Mouse (Mus musculus) liver, embryonic 12.5 days (tissue): ENCODE measurements around the gene Nelfe. TPM values are rescaled to one million over a fixed set of nuclear protein-coding genes. Genes with fewer than 3 reads are reported as not detected.

Source experiments
- ATAC-seq: fragments of 200-750 bp; cut with Nextera tagmentation; 2 replicates; pipeline ENCODE4 v1.8.0; 2017; ENCODE audit warnings: moderate number of reproducible peaks, mild to moderate bottlenecking, moderate library complexity
- H3K27ac ChIP-seq: fragments of 300-500 bp; sonication (generic); 2 replicates; pipeline ENCODE4 v1.5.1; 2016; ENCODE audit warnings: mild to moderate bottlenecking
- H3K27me3 ChIP-seq: fragments of 300-500 bp; sonication (generic); replicated peaks from 2 replicates; pipeline ENCODE4 v1.6.1; 2016; ENCODE audit warnings: mild to moderate bottlenecking, moderate library complexity
- H3K36me3 ChIP-seq: fragments of 300-500 bp; sonication (generic); 2 replicates; pipeline ENCODE4 v1.6.1; 2016; ENCODE audit warnings: mild to moderate bottlenecking, moderate library complexity
- H3K4me1 ChIP-seq: fragments of 300-500 bp; sonication (generic); 2 replicates; pipeline ENCODE4 v1.6.1; 2016
- H3K4me2 ChIP-seq: fragments of 300-500 bp; sonication (generic); 2 replicates; pipeline ENCODE4 v1.6.1; 2016; ENCODE audit warnings: mild to moderate bottlenecking, moderate library complexity
- H3K4me3 ChIP-seq: fragments of 300-500 bp; sonication (generic); 2 replicates; pipeline ENCODE4 v1.5.1; 2016; ENCODE audit warnings: mild to moderate bottlenecking, moderate library complexity
- H3K9ac ChIP-seq: fragments of 300-500 bp; sonication (generic); 2 replicates; pipeline ENCODE4 v1.6.1; 2016; ENCODE audit warnings: mild to moderate bottlenecking, moderate library complexity
- H3K9me3 ChIP-seq: fragments of 300-500 bp; sonication (generic); replicated peaks from 2 replicates; pipeline ENCODE4 v1.6.1; 2016; ENCODE audit warnings: mild to moderate bottlenecking, moderate library complexity
- WGBS: fragments of 180-500 bp; shearing (Covaris S2); methylation state at CpG from one replicate; pipeline ENCODE4 v1.1.7; 2016; ENCODE audit not compliant: insufficient replicate concordance; 5-methylcytosine and 5-hydroxymethylcytosine counted together
- polyA plus RNA-seq: library from polyadenylated mRNA; unstranded; fragments of >200 nt; fragmentation: Nextera tagmentation; extraction: Ambion mirVana; gene quantifications from 2 replicates; pipeline ENCODE4 v1.2.1, GENCODE M21; 2016

The Nelfe gene
- polyA plus RNA-seq, 1 experiment from 2014 or later, result 72.0 TPM

GRCm38 (mm10) chr17:34853511-34853910 lies 3.3 kb downstream of the Nelfe start:
- WGBS, result 68% methylated on average over 8 of the region's 8 CpGs
- H3K36me3 ChIP-seq, result peaks cover 60% of the 10 kb centered on the region

GRCm38 (mm10) chr17:34854761-34855160 lies 4.6 kb downstream of the Nelfe start:
- WGBS, result 71% methylated on average over 3 of the region's 3 CpGs
- peaks cover 17% of the 10 kb centered on the region for H3K4me1 ChIP-seq
- H3K9ac ChIP-seq, result no peak overlapping the region
- H3K9me3 ChIP-seq, result no peaks in the 10 kb centered on the region
- ATAC-seq, result no peak
- H3K27ac ChIP-seq, result no peak overlapping the region
- no peak overlapping the region for H3K4me2 ChIP-seq
- H3K4me3 ChIP-seq, result no peak overlapping the region
- H3K36me3 ChIP-seq, result peaks cover 60% of the 10 kb centered on the region
- H3K27me3 ChIP-seq, result no peaks in the 10 kb centered on the region

More at GRCm38 (mm10) chr17:34853511-34853910, 3.3 kb downstream of the Nelfe start:
- H3K4me2 ChIP-seq, result no peak overlapping the region
- H3K27ac ChIP-seq, result peak overlapping the region; percentile 20
- ATAC-seq, result no peak
- H3K9ac ChIP-seq, result no peak overlapping the region
- H3K9me3 ChIP-seq, result no peaks in the 10 kb centered on the region
- H3K4me1 ChIP-seq, result peaks cover 28% of the 10 kb centered on the region
- H3K27me3 ChIP-seq, result no peaks in the 10 kb centered on the region
- H3K4me3 ChIP-seq, result no peak overlapping the region

- H3K27me3 ChIP-seq, result no peaks in the 10 kb centered on the region
- 47% methylated on average over 3 of the region's 3 CpGs for WGBS
- peaks cover 60% of the 10 kb centered on the region for H3K36me3 ChIP-seq
- no peak overlapping the region for H3K27ac ChIP-seq
- no peak overlapping the region for H3K9ac ChIP-seq
- H3K4me2 ChIP-seq, result no peak overlapping the region
- H3K4me1 ChIP-seq, result peaks cover 19% of the 10 kb centered on the region
- no peaks in the 10 kb centered on the region for H3K9me3 ChIP-seq
- H3K4me3 ChIP-seq, result no peak overlapping the region
- no peak for ATAC-seq
These were observed 5.6 kb downstream of the Nelfe start for GRCm38 (mm10) chr17:34855825-34856224.

GRCm38 (mm10) chr17:34858670-34859069 lies 8.5 kb downstream of the Nelfe start:
- 33% methylated on average over 4 of the region's 4 CpGs for WGBS
- no peak overlapping the region for H3K4me2 ChIP-seq
- ATAC-seq, result no peak
- peaks cover 13% of the 10 kb centered on the region; the same call in 1 of the 2 replicates for H3K27me3 ChIP-seq
- peaks cover 4% of the 10 kb centered on the region; the same call in 1 of the 2 replicates for H3K4me1 ChIP-seq
- peaks cover 44% of the 10 kb centered on the region for H3K36me3 ChIP-seq
- H3K4me3 ChIP-seq, result no peak overlapping the region
- H3K9ac ChIP-seq, result no peak overlapping the region
- no peaks in the 10 kb centered on the region for H3K9me3 ChIP-seq
- H3K27ac ChIP-seq, result no peak overlapping the region

- 74% methylated on average over 9 of the region's 9 CpGs for WGBS
These were observed 10.3 kb downstream of the Nelfe start for GRCm38 (mm10) chr17:34860514-34860913.

GRCm38 (mm10) chr17:34861704-34862415 lies 11.7 kb downstream of the Nelfe start:
- Histone ChIP-seq H3K4me3 (peak overlapping the region; percentile 34), H3K9me3 (no peaks in the 10 kb centered on the region), H3K9ac (no peak overlapping the region; the same call in 1 of the 2 replicates), H3K27me3 (peaks cover 19% of the 10 kb centered on the region), H3K4me1 (peaks cover 4% of the 10 kb centered on the region; the same call in 1 of the 2 replicates), H3K36me3 (peaks cover 12% of the 10 kb centered on the region), H3K27ac (peak overlapping the region; percentile 36), H3K4me2 (peak overlapping the region; percentile 45)
- 42% methylated on average over 13 of the region's 13 CpGs for WGBS
- ATAC-seq, result peak; percentile 56

More at GRCm38 (mm10) chr17:34860514-34860913, 10.3 kb downstream of the Nelfe start:
- no peak for ATAC-seq
- Histone ChIP-seq H3K36me3 (peaks cover 25% of the 10 kb centered on the region), H3K9me3 (no peaks in the 10 kb centered on the region), H3K4me1 (peaks cover 4% of the 10 kb centered on the region; the same call in 1 of the 2 replicates), H3K4me3 (no peak overlapping the region), H3K9ac (no peak overlapping the region), H3K4me2 (peak overlapping the region; percentile 45), H3K27me3 (peaks cover 16% of the 10 kb centered on the region; the same call in 1 of the 2 replicates), H3K27ac (no peak overlapping the region)

- Histone ChIP-seq H3K9ac (no peak within 1 kb of the TSS; the same call in 1 of the 2 replicates), H3K9me3 (no peaks in the 10 kb centered on the region), H3K4me3 (peak within 1 kb of the TSS; percentile 34), H3K27ac (peak within 1 kb of the TSS; percentile 36), H3K27me3 (peaks cover 19% of the 10 kb centered on the region), H3K36me3 (peaks cover 5% of the 10 kb centered on the region; the same call in 1 of the 2 replicates), H3K4me2 (peak within 1 kb of the TSS; percentile 45), H3K4me1 (peaks cover 4% of the 10 kb centered on the region; the same call in 1 of the 2 replicates)
- peak; percentile 42; the same call in 1 of the 2 replicates for ATAC-seq
- WGBS, result 44% methylated on average over 8 of the region's 8 CpGs
These were observed 12.4 kb downstream of the Nelfe start, which contains the start of gene Cfb for GRCm38 (mm10) chr17:34862416-34863081. Gene Cfb, minus strand, starts transcription at chr17:34862518.

- H3K9me3 ChIP-seq, result no peaks in the 10 kb centered on the region
- H3K9ac ChIP-seq, result no peak overlapping the region
- ATAC-seq, result no peak
- no peak overlapping the region for H3K4me2 ChIP-seq
- no peaks in the 10 kb centered on the region; the same call in 1 of the 2 replicates for H3K4me1 ChIP-seq
- H3K27me3 ChIP-seq, result peaks cover 23% of the 10 kb centered on the region
- no peak overlapping the region for H3K4me3 ChIP-seq
- H3K36me3 ChIP-seq, result no peaks in the 10 kb centered on the region
- WGBS, result 48% methylated on average over 7 of the region's 7 CpGs
- H3K27ac ChIP-seq, result no peak overlapping the region
These were observed 15.8 kb downstream of the Nelfe start for GRCm38 (mm10) chr17:34865981-34866380.

- H3K27me3 ChIP-seq, result peaks cover 23% of the 10 kb centered on the region
- no peaks in the 10 kb centered on the region for H3K9me3 ChIP-seq
- 76% methylated on average over 6 of the region's 6 CpGs for WGBS
- no peak for ATAC-seq
- no peak overlapping the region for H3K9ac ChIP-seq
- H3K4me1 ChIP-seq, result 0 out of 2 replicates have a peak, but pooled peaks cover under 1% of the 10 kb centered on the region
- no peak overlapping the region for H3K4me2 ChIP-seq
- no peak overlapping the region for H3K27ac ChIP-seq
- 0 out of 2 replicates have a peak, but pooled peaks cover 2% of the 10 kb centered on the region for H3K36me3 ChIP-seq
- H3K4me3 ChIP-seq, result no peak overlapping the region
These were observed 24.1 kb downstream of the Nelfe start for GRCm38 (mm10) chr17:34874321-34874720.

- H3K27ac ChIP-seq, result no peak within 1 kb of the TSS
- ATAC-seq, result no peak
These were observed 29.2 kb downstream of the Nelfe start, which contains the start of gene Zbtb12 for GRCm38 (mm10) chr17:34879336-34879879. Gene Zbtb12, plus strand, starts transcription at chr17:34879483.

GRCm38 (mm10) chr17:34881166-34881565 lies 31.0 kb downstream of the Nelfe start:
- H3K4me1 ChIP-seq, result peaks cover 45% of the 10 kb centered on the region
- 0 out of 2 replicates have a peak, but pooled peaks cover 4% of the 10 kb centered on the region for H3K27me3 ChIP-seq
- ATAC-seq, result no peak
- H3K27ac ChIP-seq, result 0 out of 2 replicates have a peak overlapping the region, but pooled peaks have one; percentile 53
- H3K4me3 ChIP-seq, result no peak overlapping the region
- H3K9me3 ChIP-seq, result no peaks in the 10 kb centered on the region
- H3K4me2 ChIP-seq, result peak overlapping the region; percentile 54
- no peaks in the 10 kb centered on the region for H3K36me3 ChIP-seq
- H3K9ac ChIP-seq, result 0 out of 2 replicates have a peak overlapping the region, but pooled peaks have one; percentile 18

More at GRCm38 (mm10) chr17:34879336-34879879, 29.2 kb downstream of the Nelfe start, which contains the start of gene Zbtb12:
- peaks cover 28% of the 10 kb centered on the region for H3K4me1 ChIP-seq
- H3K36me3 ChIP-seq, result 0 out of 2 replicates have a peak, but pooled peaks cover 2% of the 10 kb centered on the region
- H3K9ac ChIP-seq, result no peak within 1 kb of the TSS
- H3K27me3 ChIP-seq, result 0 out of 2 replicates have a peak, but pooled peaks cover 4% of the 10 kb centered on the region
- H3K4me3 ChIP-seq, result no peak within 1 kb of the TSS
- 0 out of 2 replicates have a peak within 1 kb of the TSS, but pooled peaks have one; percentile 15 for H3K4me2 ChIP-seq
- 62% methylated on average over 11 of the region's 11 CpGs for WGBS
- H3K9me3 ChIP-seq, result no peaks in the 10 kb centered on the region
